Mouse (Mus musculus) MEL (cell line): ENCODE measurements around the gene Eif2d. TPM values are rescaled to one million over a fixed set of nuclear protein-coding genes. Genes with fewer than 3 reads are reported as not detected.

Experiments
- DNase-seq: peaks from one replicate; pipeline ENCODE4 v3.0.0; 2011; ENCODE audit warnings: low read depth, low spot score
- H3K27ac ChIP-seq: 2 replicates; pipeline ENCODE4 v1.5.1; 2012; ENCODE audit warnings: low read depth, mild to moderate bottlenecking, control low read depth, low read length, moderate library complexity; ENCODE audit not compliant: control insufficient read depth
- H3K27me3 ChIP-seq, 2 experiments: fragments of 150-350 bp in 1 of 2; sonication (generic) in 1 of 2; 2 replicates each; pipeline ENCODE4 v1.6.1; 2012; ENCODE audit warnings: low read length in 2 of 2, mild to moderate bottlenecking in 2 of 2, improper control_type of control experiment in 1 of 2, moderate library complexity in 1 of 2; ENCODE audit not compliant: insufficient read depth in 2 of 2, control insufficient read depth in 1 of 2
- H3K36me3 ChIP-seq, 2 experiments: 2 replicates each; pipeline ENCODE4 v1.6.1; 2012 to 2014; ENCODE audit warnings: low read length in 2 of 2, improper control_type of control experiment in 1 of 2, inconsistent platforms in 1 of 2, mild to moderate bottlenecking in 1 of 2; ENCODE audit not compliant: insufficient read depth in 2 of 2, control insufficient read depth in 1 of 2
- H3K4me1 ChIP-seq, 2 experiments: fragments of 150-350 bp in 1 of 2; sonication (generic) in 1 of 2; 2 replicates each; pipeline ENCODE4 v1.6.1; 2012; ENCODE audit warnings: low read length in 2 of 2, improper control_type of control experiment in 1 of 2, mild to moderate bottlenecking in 1 of 2; ENCODE audit not compliant: insufficient read depth in 2 of 2, control insufficient read depth in 1 of 2
- H3K4me3 ChIP-seq, 2 experiments: fragments of 150-350 bp in 1 of 2; sonication (generic) in 1 of 2; 2 replicates each; pipeline ENCODE4 v1.5.1; 2012; ENCODE audit warnings: low read depth in 2 of 2, low read length in 2 of 2, mild to moderate bottlenecking in 2 of 2, moderate library complexity in 2 of 2, control low read depth in 1 of 2, improper control_type of control experiment in 1 of 2; ENCODE audit not compliant: control insufficient read depth in 1 of 2, insufficient read depth in 1 of 2
- H3K79me2 ChIP-seq: 2 replicates; pipeline ENCODE4 v1.6.1; 2012; ENCODE audit warnings: mild to moderate bottlenecking, low read length, moderate library complexity; ENCODE audit not compliant: control insufficient read depth, poor library complexity, insufficient read depth
- H3K9ac ChIP-seq: 2 replicates; pipeline ENCODE4 v1.6.1; 2012; ENCODE audit warnings: low read depth, mild to moderate bottlenecking, control low read depth, low read length, moderate library complexity; ENCODE audit not compliant: control insufficient read depth, poor library complexity, severe bottlenecking
- H3K9me3 ChIP-seq: fragments of 150-350 bp; sonication (generic); replicated peaks from 2 replicates; pipeline ENCODE4 v1.6.1; 2012; ENCODE audit warnings: mild to moderate bottlenecking, low read length, improper control_type of control experiment, moderate library complexity; ENCODE audit not compliant: insufficient read depth
- BHLHE40 ChIP-seq: IDR thresholded peaks from 2 replicates; pipeline ENCODE4 v1.6.1; 2012; ENCODE audit warnings: low read depth, mild to moderate bottlenecking, inconsistent platforms, low read length, improper control_type of control experiment, borderline replicate concordance
- CHD1 ChIP-seq: IDR thresholded peaks from 2 replicates; pipeline ENCODE4 v1.6.1; 2012; ENCODE audit warnings: low read depth, mild to moderate bottlenecking, inconsistent platforms, low read length, improper control_type of control experiment
- CHD2 ChIP-seq: IDR thresholded peaks from 2 replicates; pipeline ENCODE4 v1.6.1; 2011; ENCODE audit warnings: low read length, improper control_type of control experiment
- CTCF ChIP-seq, 3 experiments: IDR thresholded peaks in 2 of 3; conservative IDR thresholded peaks in 1 of 3; 2 replicates each; pipeline ENCODE4 v1.5.1; 2011 to 2012; ENCODE audit warnings: low read length in 3 of 3, low read depth in 2 of 3, mild to moderate bottlenecking in 2 of 3, improper control_type of control experiment in 1 of 3, inconsistent platforms in 1 of 3, mixed read lengths in 1 of 3, moderate library complexity in 1 of 3; ENCODE audit not compliant: control insufficient read depth in 1 of 3, insufficient read depth in 1 of 3, poor library complexity in 1 of 3, severe bottlenecking in 1 of 3
- E2F4 ChIP-seq: IDR thresholded peaks from 2 replicates; pipeline ENCODE4 v1.6.1; 2011; ENCODE audit warnings: low read depth, low read length, improper control_type of control experiment, borderline replicate concordance
- EP300 ChIP-seq, 2 experiments: IDR thresholded peaks; 2 replicates each; pipeline ENCODE4 v1.6.1; 2011; ENCODE audit warnings: improper control_type of control experiment in 2 of 2, low read length in 2 of 2, low read depth in 1 of 2, mild to moderate bottlenecking in 1 of 2
- ETS1 ChIP-seq: IDR thresholded peaks from 2 replicates; pipeline ENCODE4 v1.6.1; 2012; ENCODE audit warnings: low read depth, mild to moderate bottlenecking, inconsistent platforms, low read length, improper control_type of control experiment, moderate library complexity
- GATA1 ChIP-seq: IDR thresholded peaks from 2 replicates; pipeline ENCODE4 v1.6.1; 2011; ENCODE audit warnings: low read depth, low read length, improper control_type of control experiment
- JUND ChIP-seq: IDR thresholded peaks from 2 replicates; pipeline ENCODE4 v1.6.1; 2011; ENCODE audit warnings: low read depth, mild to moderate bottlenecking, improper control_type of control experiment, low read length
- MAFK ChIP-seq: IDR thresholded peaks from 2 replicates; pipeline ENCODE4 v1.6.1; 2011; ENCODE audit warnings: low read depth, mild to moderate bottlenecking, low read length, improper control_type of control experiment, borderline replicate concordance
- MAX ChIP-seq: IDR thresholded peaks from 2 replicates; pipeline ENCODE4 v1.6.1; 2011; ENCODE audit warnings: low read length, improper control_type of control experiment
- MEF2A ChIP-seq: IDR thresholded peaks from 2 replicates; pipeline ENCODE4 v1.6.1; 2014; ENCODE audit warnings: low read depth, mild to moderate bottlenecking, inconsistent platforms, low read length, improper control_type of control experiment; ENCODE audit not compliant: poor library complexity, insufficient replicate concordance, severe bottlenecking; ENCODE audit errors: extremely low read depth
- MXI1 ChIP-seq: IDR thresholded peaks from 2 replicates; pipeline ENCODE4 v1.6.1; 2011; ENCODE audit warnings: mild to moderate bottlenecking, low read depth, low read length, improper control_type of control experiment
- MYC ChIP-seq: IDR thresholded peaks from 2 replicates; pipeline ENCODE4 v1.6.1; 2011; ENCODE audit warnings: low read depth, mild to moderate bottlenecking, low read length, improper control_type of control experiment, moderate library complexity
- POLR2A ChIP-seq, 2 experiments: IDR thresholded peaks; 2 replicates each; pipeline ENCODE4 v1.6.1; 2011 to 2012; ENCODE audit warnings: low read length in 2 of 2, mild to moderate bottlenecking in 2 of 2, control low read depth in 1 of 2, improper control_type of control experiment in 1 of 2, low read depth in 1 of 2, moderate library complexity in 1 of 2; ENCODE audit not compliant: control insufficient read depth in 1 of 2, insufficient read depth in 1 of 2, poor library complexity in 1 of 2
- POLR2AphosphoS5 ChIP-seq: IDR thresholded peaks from 2 replicates; pipeline ENCODE4 v1.6.1; 2012; ENCODE audit warnings: low read depth, borderline replicate concordance, mild to moderate bottlenecking, inconsistent platforms, low read length, moderate library complexity, mixed read lengths
- RAD21 ChIP-seq: IDR thresholded peaks from 2 replicates; pipeline ENCODE4 v1.6.1; 2011; ENCODE audit warnings: mild to moderate bottlenecking, low read depth, low read length, improper control_type of control experiment
- RCOR1 ChIP-seq: IDR thresholded peaks from 2 replicates; pipeline ENCODE4 v1.6.1; 2012; ENCODE audit warnings: low read depth, mild to moderate bottlenecking, inconsistent platforms, low read length, improper control_type of control experiment
- SIN3A ChIP-seq: IDR thresholded peaks from 2 replicates; pipeline ENCODE4 v1.6.1; 2012; ENCODE audit warnings: low read length, improper control_type of control experiment, inconsistent platforms
- SMC3 ChIP-seq: IDR thresholded peaks from 2 replicates; pipeline ENCODE4 v1.6.1; 2011; ENCODE audit warnings: low read depth, low read length, improper control_type of control experiment
- TBP ChIP-seq: IDR thresholded peaks from 2 replicates; pipeline ENCODE4 v1.8.0; 2011; ENCODE audit warnings: low read depth, low read length, improper control_type of control experiment
- UBTF ChIP-seq: IDR thresholded peaks from 2 replicates; pipeline ENCODE4 v1.6.1; 2012; ENCODE audit warnings: low read depth, mild to moderate bottlenecking, inconsistent platforms, low read length, improper control_type of control experiment, moderate library complexity, borderline replicate concordance; ENCODE audit not compliant: insufficient read depth
- USF2 ChIP-seq, 2 experiments: IDR thresholded peaks; 2 replicates each; pipeline ENCODE4 v1.6.1; 2011 to 2012; ENCODE audit warnings: improper control_type of control experiment in 2 of 2, low read length in 2 of 2, borderline replicate concordance in 1 of 2, inconsistent platforms in 1 of 2, low read depth in 1 of 2, mild to moderate bottlenecking in 1 of 2; ENCODE audit not compliant: insufficient read depth in 1 of 2
- ZC3H11A ChIP-seq: IDR thresholded peaks from 2 replicates; pipeline ENCODE4 v1.6.1; 2012; ENCODE audit warnings: low read depth, mild to moderate bottlenecking, inconsistent platforms, low read length, improper control_type of control experiment
- ZNF384 ChIP-seq: IDR thresholded peaks from 2 replicates; pipeline ENCODE4 v1.6.1; 2012; ENCODE audit warnings: low read depth, mild to moderate bottlenecking, inconsistent platforms, low read length, improper control_type of control experiment
- polyA plus RNA-seq, 2 experiments: library from polyadenylated mRNA; stranded (reverse) in 1 of 2; unstranded in 1 of 2; fragments of >175 nt in 1 of 2; fragments of >200 nt in 1 of 2; gene quantifications; 2 replicates each; pipeline versions ENCODE4 v1.2.1 to v1.2.4; 2012; ENCODE audit warnings: low replicate concordance in 2 of 2, low read depth in 1 of 2; ENCODE audit not compliant: insufficient read length in 2 of 2, insufficient read depth in 1 of 2, missing spikeins in 1 of 2
- total RNA-seq: library from RNA; depleted of rRNA; stranded (reverse); fragments of 300-350 nt; gene quantifications from 2 replicates; pipeline ENCODE4 v1.2.3, GENCODE M21; 2012

Gene Eif2d
- total and polyA plus RNA-seq, 3 experiments = 31.0 to 43.6 TPM; not detected in 1

- TF ChIP-seq MAFK = no peak
- no peak for TF ChIP-seq GATA1
- TF ChIP-seq MYC = no peak
- peak; percentile 83 for TF ChIP-seq RCOR1
- TF ChIP-seq ZNF384 = no peak
- no peak for TF ChIP-seq E2F4
- TF ChIP-seq ETS1 = peak; percentile 48; the same call in 1 of the 2 replicates
Observed at GRCm38 (mm10) chr1:131146181-131146614, 6.8 kb upstream of the Eif2d start (continued).

GRCm38 (mm10) chr1:131149496-131149895 is 3.5 kb upstream of the Eif2d start:
- H3K36me3 ChIP-seq = peaks cover 0 to 24% of the 10 kb centered on the region in 2 experiments; a peak in 2 of 4 replicates
- peaks cover 10% of the 10 kb centered on the region for H3K79me2 ChIP-seq
- peaks cover 7 to 11% of the 10 kb centered on the region in 2 experiments for H3K4me1 ChIP-seq
- no peak for DNase-seq
- no peaks in the 10 kb centered on the region for H3K9me3 ChIP-seq
- no peaks in the 10 kb centered on the region for H3K27me3 ChIP-seq
- no peak overlapping the region for H3K27ac ChIP-seq
- H3K9ac ChIP-seq = no peak overlapping the region
- TF ChIP-seq CHD1 (no peak), MAFK (no peak), BHLHE40 (no peak), E2F4 (no peak), SIN3A (no peak), POLR2A (IDR thresholded peaks at IDR 0.05; ENCODE audit: control insufficient read depth in 1 of 2, insufficient read depth in 1 of 2, low read depth in 1 of 2, low read length in 2 of 2, poor library complexity in 1 of 2) (no peak), MEF2A (no peak), POLR2AphosphoS5 (no peak), UBTF (no peak), RCOR1 (no peak), USF2 (IDR thresholded peaks at IDR 0.05; ENCODE audit: borderline replicate concordance in 1 of 2, insufficient read depth in 1 of 2, low read depth in 1 of 2, low read length in 2 of 2) (no peak), MAX (no peak), ETS1 (no peak)
- H3K4me3 ChIP-seq = no peak overlapping the region

- TF ChIP-seq BHLHE40 = peak; percentile 26; the same call in 1 of the 2 replicates
- 0 out of 2 replicates have a peak, but pooled peaks have one; percentile 17 for TF ChIP-seq JUND
- peak; percentile 89 for TF ChIP-seq SMC3
- peak; percentile 39; the same call in 1 of the 2 replicates for TF ChIP-seq MXI1
- no peak for TF ChIP-seq CHD2
- TF ChIP-seq EP300 (IDR thresholded peaks at IDR 0.05; ENCODE audit: low read depth in 1 of 2, low read length in 2 of 2) = no peak
- peak; percentile 84 to 96 (median 93) for TF ChIP-seq CTCF (IDR thresholded peaks at IDR 0.05 in 2 of 3, conservative IDR thresholded peaks at IDR 0.05 in 1 of 3; ENCODE audit: control insufficient read depth in 1 of 3, insufficient read depth in 1 of 3, low read depth in 2 of 3, low read length in 3 of 3, poor library complexity in 1 of 3, severe bottlenecking in 1 of 3)
- TF ChIP-seq ZC3H11A = peak; percentile 83
- TF ChIP-seq TBP = no peak
- TF ChIP-seq RAD21 = peak; percentile 83
- TF ChIP-seq ZNF384 = 0 out of 2 replicates have a peak, but pooled peaks have one; percentile 22
- TF ChIP-seq, all 39 proteins: peak for 8
- Histone ChIP-seq H3K79me2 (peaks cover 10% of the 10 kb centered on the region), H3K27ac (no peak overlapping the region), H3K9ac (no peak overlapping the region), H3K4me3 (no peak overlapping the region), H3K9me3 (no peaks in the 10 kb centered on the region), H3K27me3 (no peaks in the 10 kb centered on the region), H3K36me3 (peaks cover 0 to 19% of the 10 kb centered on the region in 2 experiments; a peak in 3 of 4 replicates), H3K4me1 (peaks cover 9 to 13% of the 10 kb centered on the region in 2 experiments)
- DNase-seq = peak; percentile 75
Observed at GRCm38 (mm10) chr1:131155456-131155855, 2.5 kb downstream of the Eif2d start.
